Mouse (Mus musculus): Measurements from ENCODE around the gene Cmbl.

Gene Cmbl

GRCm38 (mm10) chr15:31627277-31628154 lies 62.3 kb downstream of the Cmbl start:
- DNase-seq (ENCODE audit: low spot score): no peak

GRCm38 (mm10) chr15:31628180-31628579 lies 63.0 kb downstream of the Cmbl start:
- no peak for DNase-seq (ENCODE audit: low spot score)

DNA sequence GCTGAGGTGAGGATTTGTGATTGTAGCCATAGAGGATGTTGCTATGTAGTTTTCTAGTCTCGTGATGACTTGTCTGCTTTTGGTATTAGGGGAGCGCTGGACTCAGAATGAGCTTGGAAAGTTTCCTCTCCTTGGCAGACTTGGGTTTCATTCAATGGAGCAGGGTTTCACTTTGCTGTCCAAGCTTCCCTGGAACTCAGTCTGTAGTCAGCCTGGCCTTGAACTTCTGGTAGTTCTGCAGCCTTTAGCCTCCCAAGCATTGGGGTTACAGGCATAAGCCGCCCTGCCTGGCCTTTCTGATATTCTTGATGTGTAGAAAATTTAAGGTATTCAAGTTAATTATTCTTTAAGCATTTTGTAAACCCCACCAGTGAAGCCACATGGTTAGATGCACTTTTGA lies 64.4 kb downstream of the Cmbl start:
- no peak for DNase-seq (ENCODE audit: low spot score)

GRCm38 (mm10) chr15:31631396-31631858 lies 66.2 kb downstream of the Cmbl start:
- DNase-seq (ENCODE audit: low spot score): no peak

DNA sequence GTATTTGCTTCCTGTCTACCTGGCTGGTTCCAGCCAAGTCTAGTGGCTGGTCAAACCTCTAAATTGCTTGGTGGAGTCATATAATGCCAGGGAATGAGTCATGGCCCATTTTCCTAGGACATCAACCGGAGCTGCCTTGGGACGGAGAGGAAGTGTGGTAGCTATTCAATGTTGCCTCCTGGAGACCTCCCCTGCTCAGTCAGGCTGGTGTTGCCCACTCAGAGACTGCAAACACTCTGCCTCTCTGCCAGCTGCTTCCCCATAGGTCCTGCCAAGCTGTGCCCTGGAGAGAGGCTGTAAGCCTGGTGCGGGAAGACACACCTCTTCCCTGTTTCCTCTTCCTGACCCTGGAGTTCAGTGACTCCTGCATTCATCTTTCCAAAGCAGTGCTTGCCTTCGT lies 67.3 kb downstream of the Cmbl start:
- DNase-seq (ENCODE audit: low spot score): no peak

- no peak for DNase-seq (ENCODE audit: low spot score)
These were observed 69.4 kb downstream of the Cmbl start for GRCm38 (mm10) chr15:31634582-31634981.

GRCm38 (mm10) chr15:31636091-31636595 lies 71.0 kb downstream of the Cmbl start:
- DNase-seq (ENCODE audit: low spot score): no peak
